Mouse (Mus musculus) retina, postnatal 7 days (tissue): ENCODE data around the gene Irak4.

Experiments
- DNase-seq: peaks from one replicate; pipeline ENCODE4 v3.0.0-alpha.2; 2012; ENCODE audit warnings: low read depth, low spot score

The Irak4 gene

DNA sequence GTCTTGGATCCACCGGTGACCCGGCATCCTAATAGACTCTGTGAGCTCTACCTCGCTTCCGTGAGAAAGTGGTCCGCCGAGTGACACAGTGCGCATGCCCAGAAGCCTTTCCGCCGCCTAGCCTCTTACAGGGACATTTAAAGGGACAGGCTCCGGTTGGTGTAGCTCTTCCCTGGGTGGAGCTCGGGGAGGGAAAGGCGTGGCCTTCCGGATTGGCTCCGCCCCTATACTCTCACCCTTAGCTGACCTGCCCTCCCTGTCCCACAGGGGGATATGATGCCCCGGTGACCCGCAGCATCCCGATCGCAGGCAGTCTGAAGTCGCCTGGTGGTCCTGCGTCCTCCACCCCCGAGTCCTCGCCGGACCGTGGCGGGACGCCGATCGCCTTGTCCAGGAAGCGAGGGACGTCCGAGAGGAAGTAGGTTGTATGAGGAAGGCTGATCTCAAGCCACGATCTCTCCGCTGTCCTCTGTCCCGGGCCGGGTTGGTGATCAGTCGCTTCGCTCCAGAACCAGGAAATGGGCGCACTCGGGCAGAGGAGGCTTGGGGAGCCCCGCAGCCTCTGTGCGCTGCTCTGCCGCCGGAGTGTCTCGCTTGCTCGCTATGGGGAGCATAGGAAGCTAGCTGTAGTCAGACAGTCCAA, at the start of gene Irak4, which contains the start of gene Pus7l:
Gene Irak4 (plus strand): TSS at position 235 of the 643 bp plus-strand sequence.
Gene Pus7l (minus strand): TSS at position 139 of the 643 bp plus-strand sequence.
- peak; percentile 91 for DNase-seq

DNA sequence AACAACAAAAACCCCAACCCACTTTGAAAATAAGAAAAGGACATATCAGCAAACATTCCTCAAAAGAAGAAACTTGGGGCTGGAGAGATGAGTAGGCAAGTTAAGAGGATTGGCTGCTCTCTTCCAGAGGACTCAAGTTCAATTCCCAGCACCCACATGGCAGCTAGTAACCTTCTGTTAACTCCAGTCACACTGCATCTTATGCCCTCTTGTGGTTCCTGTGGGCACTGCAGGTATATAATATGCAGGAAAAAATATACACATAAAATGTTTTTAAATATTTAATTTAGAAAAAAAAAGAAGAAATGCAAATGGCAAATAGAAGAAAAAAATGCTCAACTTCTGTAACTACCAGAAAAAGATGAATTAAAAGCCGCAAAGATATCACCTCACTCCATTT, 49.0 kb upstream of the Irak4 start:
- DNase-seq: no peak

DNA sequence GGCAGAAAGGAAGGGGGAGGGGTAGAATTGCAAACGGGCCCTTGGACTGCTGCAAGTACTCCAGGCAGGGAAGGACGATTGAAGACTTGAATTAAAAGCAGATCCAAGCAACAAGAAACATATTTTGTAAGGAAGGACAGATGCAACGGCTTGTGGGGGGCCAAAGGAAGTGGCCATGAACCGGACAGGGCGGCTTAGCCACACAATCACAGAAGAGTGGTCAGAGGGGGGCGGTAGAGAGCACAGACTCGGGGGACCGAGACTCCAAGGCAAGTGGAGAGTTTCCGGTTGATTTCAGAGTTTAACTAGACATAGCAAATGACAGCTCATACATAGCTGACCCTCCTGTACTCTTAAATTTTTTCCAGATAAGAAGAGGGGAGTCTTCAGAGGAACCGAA, 47.5 kb upstream of the Irak4 start:
- no peak for DNase-seq

DNA sequence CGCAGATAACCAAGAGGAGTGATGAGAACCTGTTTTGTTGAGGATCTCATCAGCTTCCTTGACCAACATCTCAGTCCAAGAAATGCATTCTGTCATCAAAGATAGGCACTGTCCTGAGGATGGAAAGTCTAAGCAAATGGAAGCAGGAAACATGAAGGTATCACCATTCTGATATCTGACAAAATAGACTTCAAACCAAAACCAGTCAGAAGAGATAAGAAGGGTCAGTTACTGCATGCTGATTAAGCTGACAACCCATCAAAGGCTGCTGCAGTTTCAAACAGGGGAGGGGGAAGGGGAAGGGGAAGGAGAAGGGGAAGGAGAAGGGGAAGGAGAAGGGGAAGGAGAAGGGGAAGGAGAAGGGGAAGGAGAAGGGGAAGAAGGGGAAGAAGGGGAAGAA, 44.2 kb upstream of the Irak4 start:
- no peak for DNase-seq

DNA sequence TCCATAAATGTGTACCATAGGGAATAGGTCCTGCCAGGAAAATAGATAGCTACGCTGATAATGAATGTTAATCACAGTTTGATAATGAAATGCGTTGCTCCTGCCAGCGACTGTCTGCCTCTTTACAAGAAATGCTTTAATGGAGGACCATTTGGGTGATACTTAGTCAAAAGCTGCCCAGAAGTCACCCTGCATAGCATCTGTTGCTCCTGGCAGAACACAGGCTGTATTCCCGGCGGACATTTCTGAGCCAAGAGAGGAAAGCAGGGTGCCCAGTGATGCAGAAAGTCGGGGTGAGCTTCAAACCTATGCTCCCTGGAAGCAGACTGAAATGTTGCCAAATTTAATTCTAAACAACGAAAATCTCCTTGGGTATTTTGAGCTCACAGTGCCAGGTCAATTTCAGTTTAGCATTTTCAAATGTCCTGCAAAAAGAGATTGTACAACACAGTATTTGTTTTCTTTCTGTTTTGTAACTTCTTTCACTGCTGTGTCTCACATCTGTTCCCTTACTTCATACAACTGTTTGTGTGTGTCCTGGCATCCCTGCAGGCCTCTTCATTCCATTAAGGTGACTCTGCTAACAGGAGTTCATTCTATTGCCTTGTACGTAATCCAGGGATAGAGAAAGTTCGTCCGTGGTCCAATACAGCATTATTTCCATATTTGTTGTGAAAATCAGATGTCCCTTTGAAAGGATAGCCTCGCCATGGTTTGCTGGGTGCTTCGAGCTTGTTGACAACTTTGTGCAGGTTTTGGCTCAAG, 39.8 kb upstream of the Irak4 start:
- DNase-seq: no peak

DNA sequence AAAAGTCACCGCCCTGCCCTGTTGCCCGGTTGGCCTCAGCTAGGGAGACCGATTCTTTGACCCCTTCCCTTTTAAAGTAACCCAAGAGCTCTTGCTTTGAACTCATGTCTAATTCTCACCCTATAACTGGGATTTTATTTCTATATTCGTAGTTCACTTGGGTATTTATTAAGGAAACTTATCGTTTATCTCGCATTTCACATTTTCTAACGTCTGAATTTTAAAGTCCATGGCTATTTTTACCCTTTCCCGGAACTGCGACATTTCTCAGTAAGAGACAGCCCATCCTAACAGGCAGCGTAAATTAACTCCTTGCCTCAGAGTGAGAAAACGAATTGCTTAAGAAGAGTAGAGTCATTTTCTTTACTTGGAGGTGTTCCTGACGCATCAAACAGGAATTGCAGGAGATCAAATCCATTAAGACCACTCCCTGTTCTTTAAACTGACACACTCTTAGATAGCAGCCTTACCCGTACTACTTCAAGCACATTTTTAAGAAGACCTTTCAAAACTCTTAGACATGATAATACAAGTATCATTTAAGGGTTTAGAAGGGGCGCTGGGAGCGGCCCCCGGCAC, 25.4 kb upstream of the Irak4 start:
- no peak for DNase-seq

DNA sequence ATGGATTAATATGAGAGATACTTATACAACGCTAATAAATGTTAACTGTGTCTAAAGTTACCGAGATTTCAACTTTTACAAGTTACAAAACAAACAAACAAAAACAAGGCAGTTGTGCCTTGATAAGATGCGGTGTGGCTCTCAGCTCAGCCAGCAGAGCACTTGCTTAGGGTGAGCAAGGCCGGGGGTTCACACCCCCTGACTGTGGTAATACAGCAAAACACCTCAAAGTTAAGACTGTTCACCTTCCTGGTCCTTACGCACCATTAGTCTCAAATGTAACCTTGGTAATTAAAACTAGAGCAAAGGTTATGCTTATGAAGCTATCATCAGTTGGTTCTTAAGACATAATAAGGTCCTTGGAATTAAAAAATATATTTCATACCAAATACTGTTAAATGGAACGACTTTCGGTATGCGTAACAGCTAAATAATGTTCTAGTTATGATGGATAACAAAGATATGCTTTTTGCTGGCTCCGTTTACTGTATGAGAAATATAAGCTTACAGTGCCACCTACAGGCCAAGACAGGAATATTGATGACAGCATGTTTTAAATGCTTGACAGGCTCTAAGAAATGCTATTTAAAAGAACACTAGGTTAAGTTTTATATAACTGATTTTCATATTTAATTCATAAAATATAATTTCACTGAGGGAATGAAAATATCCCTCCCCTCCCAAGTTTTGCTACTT, 23.1 kb upstream of the Irak4 start:
- DNase-seq: peak; percentile 67

DNA sequence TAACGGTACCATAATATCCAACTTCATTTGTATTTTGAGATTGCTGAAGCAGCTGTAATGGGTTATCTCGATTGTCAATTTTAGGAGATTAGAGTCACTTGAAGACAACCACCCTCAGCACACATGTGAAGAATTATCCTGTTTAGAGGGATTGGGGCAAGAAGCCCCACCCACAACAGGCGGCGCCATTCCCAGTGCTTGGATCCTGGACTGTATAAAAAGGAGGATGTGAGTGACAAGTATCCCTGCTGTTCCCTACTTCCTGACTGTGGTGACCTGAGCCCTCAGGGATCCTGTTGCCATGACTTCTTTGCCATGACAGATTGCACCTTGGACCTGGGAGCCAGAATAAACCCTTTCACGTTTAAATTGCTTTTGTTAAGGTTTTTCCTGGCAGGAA, 22.5 kb upstream of the Irak4 start:
- DNase-seq: no peak

DNA sequence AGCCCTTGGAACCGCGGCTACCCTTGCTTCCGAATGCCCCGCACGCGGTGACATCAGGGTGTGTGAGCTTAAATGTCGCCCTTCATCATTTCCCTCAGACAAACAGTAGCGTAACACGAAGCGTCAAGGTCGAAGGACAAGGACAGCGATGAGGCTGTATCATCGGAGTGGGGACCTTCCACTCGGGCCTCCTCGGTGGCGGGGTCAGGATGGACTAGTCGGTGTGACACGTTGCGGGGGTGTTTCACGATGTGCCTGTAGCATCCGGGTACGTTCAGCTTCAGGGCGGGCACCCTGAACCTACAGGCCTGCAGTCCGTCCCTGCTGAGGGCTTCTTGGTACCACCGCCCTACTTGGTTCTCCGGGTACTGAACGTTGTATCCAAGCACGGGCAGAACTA, 20.2 kb upstream of the Irak4 start:
- DNase-seq: no peak

DNA sequence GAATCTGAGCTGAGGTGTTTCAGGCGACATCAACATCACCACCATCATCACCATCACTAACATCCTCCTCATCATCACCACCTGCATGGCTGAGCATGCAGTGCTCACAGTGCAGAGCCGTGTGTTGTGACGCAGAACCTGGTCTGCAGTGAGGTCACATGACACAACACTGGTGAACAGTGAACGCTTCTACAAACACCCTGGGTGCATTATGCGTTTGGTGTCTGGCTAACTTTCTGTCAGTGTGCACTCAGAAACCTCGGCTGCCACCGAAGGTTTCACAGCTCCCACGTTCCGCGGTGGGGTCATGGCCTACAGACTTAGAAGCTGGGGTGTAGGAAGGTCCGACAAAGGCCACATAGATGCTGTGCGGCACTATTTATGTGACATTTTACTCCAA, 18.5 kb upstream of the Irak4 start:
- DNase-seq: no peak

DNA sequence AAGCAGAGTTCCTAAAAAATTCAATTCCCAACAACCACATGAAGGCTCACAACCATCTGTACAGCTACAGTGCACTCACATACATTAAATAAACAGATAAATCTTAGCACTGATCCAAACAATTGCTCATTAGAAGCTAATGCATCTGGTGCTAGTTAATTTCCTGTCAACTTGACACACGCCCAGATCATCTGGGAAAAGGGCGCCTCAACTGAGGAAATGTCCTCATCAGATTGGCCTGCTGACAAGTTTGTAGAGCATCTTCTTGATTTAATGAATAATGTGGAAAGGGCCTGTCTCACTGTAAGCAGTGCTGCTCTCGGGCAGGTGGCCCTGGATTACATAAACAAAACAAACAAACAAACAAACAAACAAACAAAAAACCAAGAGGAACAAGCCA, 12.9 kb upstream of the Irak4 start:
- no peak for DNase-seq

DNA sequence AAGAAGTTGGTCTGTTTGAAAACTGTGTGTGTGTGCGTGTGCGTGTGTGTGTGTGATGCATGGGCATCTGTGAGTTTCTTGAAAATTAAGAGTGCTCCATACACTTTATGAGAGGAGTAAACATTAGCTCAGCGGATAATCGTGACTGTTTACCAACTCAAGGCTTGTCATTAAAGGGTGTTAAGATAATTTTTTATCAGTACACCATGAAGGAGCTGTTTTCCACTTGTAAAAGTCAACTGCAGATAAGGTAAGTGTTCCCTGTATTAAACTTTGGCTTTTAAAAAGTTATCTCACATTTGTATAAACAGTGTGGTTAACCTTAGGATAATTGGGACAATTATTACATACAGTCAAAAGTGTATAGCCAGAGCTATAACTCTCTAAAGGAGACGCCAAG, 11.1 kb upstream of the Irak4 start:
- no peak for DNase-seq

DNA sequence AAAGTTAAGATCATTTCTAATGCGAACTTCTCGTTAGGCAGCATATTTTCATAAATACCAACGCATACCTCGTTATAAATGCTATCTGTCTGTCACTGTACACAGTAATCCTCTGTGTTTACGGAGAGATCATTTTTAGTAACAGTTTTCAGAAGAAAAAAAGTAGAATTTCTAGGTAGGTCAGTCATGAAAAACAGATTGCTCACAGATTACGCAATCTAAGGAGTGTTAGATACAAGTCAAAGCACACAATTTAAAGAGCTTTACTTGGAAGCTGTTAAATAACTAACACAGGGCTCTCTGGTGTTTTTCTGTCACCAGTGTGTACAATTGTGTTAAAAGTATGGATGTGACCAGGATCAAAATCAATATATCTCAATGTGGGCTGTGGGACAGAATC, 10.5 kb upstream of the Irak4 start:
- DNase-seq: no peak

DNA sequence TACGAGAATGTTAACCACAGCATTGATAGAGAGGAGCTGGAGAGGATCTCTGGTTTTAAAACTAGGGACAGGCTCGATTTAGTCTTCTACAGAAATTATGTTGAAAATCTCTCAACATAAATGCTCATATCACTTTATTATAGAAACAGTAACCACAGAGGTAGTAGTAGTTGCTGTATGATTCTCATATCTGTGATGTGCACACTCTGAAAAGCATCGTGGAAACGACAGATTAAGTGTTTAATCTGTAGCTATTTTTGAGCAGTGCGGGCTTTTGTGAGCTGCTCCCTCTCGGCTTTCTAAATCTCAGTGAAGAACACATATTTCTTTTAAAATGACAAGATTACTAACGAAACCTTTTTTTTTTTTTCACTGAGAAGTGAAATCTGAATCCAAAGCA, 7.9 kb upstream of the Irak4 start:
- DNase-seq: no peak

DNA sequence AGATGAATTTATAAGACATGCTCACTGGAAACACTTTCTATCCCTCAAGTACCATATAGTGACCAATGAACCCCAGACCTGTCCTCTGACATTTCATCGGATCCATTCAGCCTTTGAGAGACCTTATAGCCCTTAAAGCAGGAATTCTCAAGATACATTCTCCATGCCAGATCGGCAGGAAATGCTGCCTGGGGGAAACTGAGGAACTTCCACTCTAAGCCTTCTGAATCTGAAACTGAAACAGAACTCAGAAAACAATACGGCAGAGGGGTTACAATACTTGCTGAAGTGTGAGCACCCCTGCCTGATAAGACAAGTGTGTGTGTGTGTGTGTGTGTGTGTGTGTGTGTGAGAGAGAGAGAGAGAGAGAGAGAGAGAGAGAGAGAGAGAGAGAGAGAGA, 4.1 kb upstream of the Irak4 start:
- DNase-seq: no peak

DNA sequence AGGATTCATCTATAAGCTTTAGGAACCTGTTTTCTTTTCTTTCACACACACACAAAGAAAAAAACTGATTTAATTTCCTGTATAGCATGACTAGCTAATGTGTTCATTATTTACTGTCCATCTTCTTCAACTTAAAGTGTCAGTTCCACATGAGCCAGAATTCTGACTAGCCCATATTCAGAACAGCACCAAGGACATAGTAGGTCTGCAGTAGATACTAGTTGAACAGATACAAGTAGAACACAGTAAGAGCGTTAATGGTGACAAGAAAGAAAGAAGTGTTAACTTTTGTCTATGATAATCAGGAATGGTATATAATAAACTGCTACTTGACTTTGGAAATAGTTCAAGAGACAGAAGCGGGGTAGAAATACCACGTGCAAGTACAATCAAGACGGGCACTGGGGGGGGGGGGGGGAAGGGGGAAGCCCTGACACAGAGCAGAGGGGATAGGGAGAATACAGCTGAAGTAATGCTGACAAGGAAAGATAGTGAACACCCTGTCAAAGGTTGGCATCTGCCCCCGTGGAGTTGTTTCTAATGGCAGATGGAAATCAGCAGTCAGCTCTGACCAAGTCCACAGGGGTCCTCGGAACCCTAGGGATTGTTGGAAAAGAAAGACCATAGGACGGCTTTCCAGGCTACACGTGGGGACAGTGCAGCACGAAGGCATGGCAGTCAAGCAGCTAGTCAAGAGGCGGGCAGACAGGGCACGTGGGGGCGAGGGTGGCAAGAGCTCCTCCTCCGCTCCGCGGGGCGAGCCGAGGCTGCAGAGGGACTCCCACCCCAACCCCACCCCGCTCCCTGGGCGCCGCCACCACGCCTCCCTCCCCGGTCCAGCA, 655 bp upstream of the Irak4 start:
- DNase-seq: no peak

DNA sequence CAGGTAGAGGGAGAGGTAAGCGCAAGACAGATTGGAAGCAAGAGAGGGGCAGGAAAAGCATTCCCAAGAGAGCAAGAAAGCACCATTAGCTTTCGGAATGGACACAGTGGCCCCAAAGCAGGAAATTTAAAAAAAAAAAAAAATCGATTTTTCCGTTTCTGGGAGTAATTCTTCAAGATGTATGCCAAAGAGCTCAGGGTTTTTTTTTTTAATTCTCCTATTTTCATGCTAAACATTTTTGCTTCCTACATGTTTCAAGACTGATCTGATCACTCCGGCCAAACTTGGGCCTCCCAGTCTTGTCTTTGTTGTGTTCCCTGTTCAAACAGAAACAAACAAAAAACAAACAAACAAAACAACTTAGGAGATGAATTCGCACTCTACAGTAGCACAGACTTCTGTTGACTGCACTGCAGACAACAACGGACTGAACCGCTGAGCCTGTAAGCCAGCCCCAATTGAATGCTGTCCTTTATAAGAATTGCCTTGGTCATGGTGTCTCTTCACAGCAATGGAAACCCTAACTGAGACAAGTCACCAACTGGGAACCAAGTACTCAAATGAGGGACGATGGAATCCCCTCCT, 701 bp downstream of the Irak4 start:
- DNase-seq: no peak

DNA sequence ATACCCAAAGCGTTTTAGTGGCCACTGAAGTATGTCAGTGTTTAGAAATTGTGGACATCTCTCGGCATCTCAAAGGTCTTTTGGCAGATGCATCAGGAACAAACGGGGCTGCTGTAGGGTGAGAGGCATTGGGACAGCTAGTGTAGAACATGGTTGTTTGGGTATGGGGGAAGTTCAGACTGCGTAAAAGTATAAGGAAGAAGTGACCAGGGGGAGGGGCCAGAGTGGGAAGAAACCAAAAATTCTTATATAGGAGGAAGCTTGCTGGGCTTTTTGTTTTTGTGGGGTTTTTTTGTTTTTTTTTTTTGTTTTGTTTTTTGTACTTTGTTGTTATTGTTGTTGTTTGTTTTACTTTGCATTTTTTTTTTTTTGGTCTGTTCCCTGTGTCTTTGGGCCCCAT, 1.4 kb downstream of the Irak4 start:
- DNase-seq: no peak

DNA sequence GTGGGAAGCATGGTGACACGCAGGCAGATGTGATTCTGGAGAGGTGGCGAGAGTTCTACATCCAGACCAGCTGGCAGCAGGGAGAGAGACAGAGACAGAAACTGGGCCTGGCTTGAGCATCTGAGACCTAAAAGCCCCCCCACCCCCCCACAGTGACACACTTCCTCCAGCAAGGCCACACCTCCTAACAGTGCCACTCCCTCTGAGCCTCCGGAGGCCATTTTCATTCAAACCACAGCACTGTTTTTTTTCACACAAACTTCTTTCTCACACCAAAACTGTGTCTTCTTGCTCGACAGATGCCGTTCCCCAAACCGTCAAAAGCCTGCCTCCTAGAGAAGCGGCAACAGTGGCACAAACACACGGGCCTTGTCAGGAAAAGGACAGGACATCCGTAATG, 10.1 kb downstream of the Irak4 start:
- DNase-seq: no peak

DNA sequence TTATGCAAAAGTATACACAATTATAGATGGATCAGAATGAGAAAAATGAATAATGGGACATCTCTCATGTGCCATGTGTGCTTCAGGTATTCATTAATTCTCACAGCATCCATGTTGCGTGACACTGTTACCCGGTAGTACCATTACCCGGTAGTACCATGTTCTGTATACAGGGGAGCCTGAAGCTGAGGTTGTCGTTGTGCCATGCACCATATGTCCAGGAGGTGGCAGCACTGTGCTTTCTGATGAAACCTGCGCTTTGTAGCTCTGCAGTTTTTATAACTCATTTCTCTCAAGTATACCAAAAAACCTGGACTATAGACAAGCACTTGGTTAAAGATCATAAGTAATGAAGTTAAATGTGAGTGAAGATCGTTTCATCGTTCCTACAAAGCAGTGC, 14.0 kb downstream of the Irak4 start:
- peak; percentile 63 for DNase-seq
